Mouse (Mus musculus) intestine, postnatal 0 days (tissue): ENCODE measurements around the gene Cdk4. TPM values are rescaled to one million over a fixed set of nuclear protein-coding genes. Genes with fewer than 3 reads are reported as not detected.

Experiments used
- ATAC-seq: fragments of 200-750 bp; cut with Nextera tagmentation; 2 replicates; pipeline ENCODE4 v1.8.0; 2017; ENCODE audit warnings: mild to moderate bottlenecking, moderate TSS enrichment, moderate library complexity
- H3K27ac ChIP-seq: fragments of 300-500 bp; sonication (generic); 2 replicates; pipeline ENCODE4 v1.5.1; 2014; ENCODE audit warnings: mild to moderate bottlenecking, low read depth, low read length, moderate library complexity
- H3K27me3 ChIP-seq: fragments of 300-500 bp; sonication (generic); replicated peaks from 2 replicates; pipeline ENCODE4 v1.6.1; 2014; ENCODE audit warnings: low read length, mixed read lengths; ENCODE audit not compliant: control insufficient read depth, insufficient read depth
- H3K36me3 ChIP-seq: fragments of 300-500 bp; sonication (generic); 2 replicates; pipeline ENCODE4 v1.6.1; 2014; ENCODE audit warnings: mild to moderate bottlenecking, moderate library complexity; ENCODE audit not compliant: control insufficient read depth, insufficient read depth
- H3K4me1 ChIP-seq: fragments of 300-500 bp; sonication (generic); replicated peaks from 2 replicates; pipeline ENCODE4 v1.6.1; 2014; ENCODE audit warnings: antibody characterized with exemption, low read length, mixed read lengths; ENCODE audit not compliant: control insufficient read depth, insufficient read depth
- H3K4me2 ChIP-seq: fragments of 300-500 bp; sonication (generic); replicated peaks from 2 replicates; pipeline ENCODE4 v1.6.1; 2014; ENCODE audit warnings: low read depth, mild to moderate bottlenecking, moderate library complexity
- H3K4me3 ChIP-seq: fragments of 300-500 bp; sonication (generic); 2 replicates; pipeline ENCODE4 v1.5.1; 2014; ENCODE audit warnings: low read depth, low read length
- H3K9ac ChIP-seq: fragments of 300-500 bp; sonication (generic); 2 replicates; pipeline ENCODE4 v1.6.1; 2014; ENCODE audit warnings: mild to moderate bottlenecking, low read depth, low read length
- H3K9me3 ChIP-seq: fragments of 300-500 bp; sonication (generic); 2 replicates; pipeline ENCODE4 v1.6.1; 2016; ENCODE audit warnings: mixed run types; ENCODE audit not compliant: control insufficient read depth
- CTCF ChIP-seq: sonication (generic); IDR thresholded peaks from 2 replicates; pipeline ENCODE4 v1.5.1; 2016; ENCODE audit warnings: low read depth, mild to moderate bottlenecking, control low read depth, antibody characterized with exemption, moderate library complexity
- WGBS: fragments of 180-500 bp; shearing (Covaris S2); extraction: QIAGEN DNeasy Blood & Tissue Kit; methylation state at CpG from one replicate; pipeline ENCODE4 v1.1.7; 2014; 5-methylcytosine and 5-hydroxymethylcytosine counted together
- polyA plus RNA-seq: library from polyadenylated mRNA; unstranded; fragments of >200 nt; fragmentation: Nextera tagmentation; extraction: Ambion mirVana; gene quantifications from 2 replicates; pipeline ENCODE4 v1.2.1, GENCODE M21; 2015

Gene Cdk4
- polyA plus RNA-seq, 1 experiment from 2014 or later = 515 TPM

GRCm38 (mm10) chr10:127078001-127078676, 14.8 kb downstream of the Cdk4 start:
- ATAC-seq = no peak

DNA sequence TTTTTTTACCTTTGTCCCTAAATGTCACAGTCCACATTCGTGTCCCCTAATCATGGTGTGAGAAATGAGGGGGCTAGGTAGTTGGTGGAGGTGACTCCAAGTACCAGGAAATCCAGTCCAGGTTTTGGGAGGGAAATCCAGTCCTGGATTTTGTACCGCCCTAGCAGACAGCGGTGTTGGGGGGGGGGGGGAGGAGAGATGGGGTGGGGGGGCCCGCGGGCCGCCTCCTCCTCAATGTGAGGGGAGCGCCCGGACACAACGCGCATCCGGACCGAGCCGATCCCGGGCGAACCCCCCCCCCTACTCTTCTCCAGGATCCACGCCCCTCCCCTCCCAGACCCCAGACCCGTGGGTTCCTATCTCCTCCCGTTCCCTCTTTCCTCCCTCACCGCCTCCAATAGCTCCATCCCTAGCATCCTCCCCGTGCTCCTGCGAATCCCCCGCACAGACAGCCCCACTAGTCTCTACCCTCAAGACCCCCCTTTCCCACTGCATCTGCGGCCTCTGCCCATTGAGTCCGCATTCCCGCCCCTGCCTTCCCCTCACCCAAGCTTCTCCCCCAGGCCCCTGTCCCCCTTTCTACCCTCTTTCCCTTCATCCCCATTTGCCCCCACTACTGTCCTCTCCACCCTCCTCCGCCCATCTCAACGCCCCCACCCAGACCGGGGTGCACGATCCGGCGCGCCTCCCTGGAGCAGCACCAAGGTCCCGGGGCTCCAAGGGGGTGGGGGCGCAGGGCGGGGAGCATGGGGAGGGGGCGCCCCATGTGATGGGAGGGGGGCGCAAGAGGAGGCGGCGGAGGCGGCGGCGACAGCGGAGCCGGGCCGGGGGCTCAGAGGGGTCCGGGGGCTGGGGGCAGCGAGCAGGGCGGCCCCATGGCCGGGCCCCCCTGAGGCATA, 15.6 kb downstream of the Cdk4 start:
- Histone ChIP-seq H3K36me3 (no peaks in the 10 kb centered on the region), H3K27ac (no peak overlapping the region), H3K9ac (no peak overlapping the region), H3K9me3 (no peaks in the 10 kb centered on the region), H3K4me3 (peak overlapping the region; percentile 41), H3K4me1 (peaks cover 5% of the 10 kb centered on the region; the same call in 1 of the 2 replicates), H3K27me3 (peaks cover 77% of the 10 kb centered on the region), H3K4me2 (peak overlapping the region; percentile 71)
- TF ChIP-seq CTCF = no peak
- 4% methylated on average over 44 of the region's 49 CpGs for WGBS
- ATAC-seq = no peak

More at GRCm38 (mm10) chr10:127078001-127078676, 14.8 kb downstream of the Cdk4 start:
- no peak for TF ChIP-seq CTCF
- Histone ChIP-seq H3K9me3 (no peaks in the 10 kb centered on the region), H3K4me2 (peak overlapping the region; percentile 71), H3K4me3 (peak overlapping the region; percentile 41; the same call in 1 of the 2 replicates), H3K9ac (no peak overlapping the region), H3K27me3 (peaks cover 69% of the 10 kb centered on the region), H3K27ac (no peak overlapping the region), H3K36me3 (no peaks in the 10 kb centered on the region), H3K4me1 (peaks cover 5% of the 10 kb centered on the region; the same call in 1 of the 2 replicates)
- WGBS = 5% methylated on average over 12 of the region's 12 CpGs

DNA sequence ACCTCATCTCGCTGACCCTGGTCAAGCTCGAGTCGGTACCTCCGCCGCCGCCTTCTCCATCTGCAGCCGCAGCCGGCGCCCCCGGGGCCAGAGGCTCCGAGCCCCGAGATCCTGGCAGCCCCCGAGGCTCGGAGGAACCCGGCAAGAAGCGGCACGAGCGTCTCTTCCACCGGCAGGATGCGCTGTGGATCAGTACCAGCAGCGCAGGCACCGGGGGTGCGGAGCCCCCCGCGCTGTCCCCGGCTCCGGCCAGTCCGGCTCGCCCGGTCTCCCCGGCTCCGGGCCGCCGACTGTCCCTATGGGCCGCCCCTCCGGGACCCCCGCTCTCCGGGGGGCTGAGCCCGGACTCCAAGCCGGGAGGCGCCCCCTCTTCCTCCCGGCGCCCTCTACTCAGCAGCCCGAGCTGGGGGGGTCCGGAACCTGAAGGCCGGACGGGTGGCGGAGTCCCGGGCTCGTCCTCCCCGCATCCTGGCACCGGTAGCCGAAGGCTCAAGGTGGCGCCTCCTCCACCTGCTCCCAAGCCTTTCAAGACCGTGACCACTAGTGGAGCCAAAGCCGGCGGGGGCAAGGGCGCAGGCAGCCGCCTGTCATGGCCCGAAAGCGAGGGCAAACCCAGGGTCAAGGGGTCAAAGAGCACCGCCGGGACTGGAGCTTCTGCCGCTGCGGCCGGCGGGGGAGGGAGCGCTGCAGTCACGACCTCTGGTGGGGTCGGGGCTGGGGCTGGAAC, 16.5 kb downstream of the Cdk4 start:
- 3% methylated on average over 70 of the region's 70 CpGs for WGBS
- H3K9ac ChIP-seq = peak overlapping the region; percentile 11; the same call in 1 of the 2 replicates
- peak overlapping the region; percentile 71 for H3K4me2 ChIP-seq
- no peaks in the 10 kb centered on the region for H3K36me3 ChIP-seq
- ATAC-seq = no peak
- no peak overlapping the region for H3K27ac ChIP-seq
- H3K4me1 ChIP-seq = peaks cover 5% of the 10 kb centered on the region; the same call in 1 of the 2 replicates
- peak; percentile 49 for TF ChIP-seq CTCF
- H3K4me3 ChIP-seq = peak overlapping the region; percentile 41
- H3K27me3 ChIP-seq = peaks cover 85% of the 10 kb centered on the region
- H3K9me3 ChIP-seq = no peaks in the 10 kb centered on the region

- H3K9ac ChIP-seq = 0 out of 2 replicates have a peak overlapping the region, but pooled peaks have one; percentile 11
- ATAC-seq = no peak
Observed at GRCm38 (mm10) chr10:127080901-127081780, 17.8 kb downstream of the Cdk4 start.

DNA sequence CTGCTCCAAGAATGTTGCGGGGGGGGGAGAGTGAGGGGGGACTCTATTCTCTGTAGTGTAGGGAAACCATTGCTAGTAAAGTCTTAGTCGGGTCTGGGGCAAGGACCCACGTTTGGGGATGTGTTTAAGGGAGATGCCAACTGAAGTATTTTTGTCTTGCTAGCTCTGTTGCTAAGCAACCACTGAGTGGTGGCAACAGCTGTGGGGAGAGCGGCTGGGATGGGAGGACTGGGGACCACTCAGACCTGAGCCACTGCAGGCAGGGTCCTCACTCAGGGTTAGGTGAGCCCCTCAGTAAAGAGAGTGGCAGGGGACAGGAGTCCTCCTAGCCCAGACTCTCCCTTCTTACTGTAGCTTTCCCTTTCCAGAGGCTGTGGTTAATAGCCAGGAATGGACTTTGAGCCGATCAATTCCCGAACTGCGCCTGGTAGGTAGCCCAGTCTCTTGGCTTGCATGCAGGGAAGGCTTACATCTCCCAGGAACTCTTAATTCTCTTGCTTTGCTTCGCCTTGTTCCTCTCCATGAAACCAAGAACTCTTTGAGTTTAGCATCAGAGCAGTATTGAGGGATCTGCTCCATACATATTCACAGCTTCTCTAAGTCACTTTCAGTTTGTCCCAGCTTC, 18.8 kb downstream of the Cdk4 start:
- peaks cover 74% of the 10 kb centered on the region for H3K27me3 ChIP-seq
- no peak for TF ChIP-seq CTCF
- H3K27ac ChIP-seq = no peak overlapping the region
- ATAC-seq = 0 out of 2 replicates have a peak, but pooled peaks have one; percentile 15
- H3K4me3 ChIP-seq = no peak overlapping the region
- H3K9me3 ChIP-seq = no peaks in the 10 kb centered on the region
- no peak overlapping the region for H3K9ac ChIP-seq
- whole genome bisulfite sequencing = 30% methylated on average over 8 of the region's 8 CpGs
- H3K4me2 ChIP-seq = peak overlapping the region; percentile 55
- no peaks in the 10 kb centered on the region for H3K36me3 ChIP-seq
- peaks cover 5% of the 10 kb centered on the region; the same call in 1 of the 2 replicates for H3K4me1 ChIP-seq

More at GRCm38 (mm10) chr10:127080901-127081780, 17.8 kb downstream of the Cdk4 start:
- H3K4me3 ChIP-seq = peak overlapping the region; percentile 30
- no peak for TF ChIP-seq CTCF
- H3K9me3 ChIP-seq = no peaks in the 10 kb centered on the region
- no peaks in the 10 kb centered on the region for H3K36me3 ChIP-seq
- H3K27ac ChIP-seq = no peak overlapping the region
- peaks cover 83% of the 10 kb centered on the region for H3K27me3 ChIP-seq
- WGBS = 7% methylated on average over 48 of the region's 48 CpGs
- peak overlapping the region; percentile 55 for H3K4me2 ChIP-seq
- peaks cover 5% of the 10 kb centered on the region; the same call in 1 of the 2 replicates for H3K4me1 ChIP-seq
